Mouse (Mus musculus) gastrocnemius, adult 8-10 months (tissue): Measurements from ENCODE around the gene Rad51. TPM values are rescaled to one million over a fixed set of nuclear protein-coding genes. Genes with fewer than 3 reads are reported as not detected.

Source experiments
- DNase-seq, 2 experiments: peaks; one replicate each; pipeline ENCODE4 v3.0.0; 2022; ENCODE audit warnings: low spot score in 2 of 2
- total RNA-seq, 4 experiments: library from RNA; stranded (reverse); gene quantifications; 2 replicates each; pipeline ENCODE4 v1.2.4; 2022

Rad51 gene
- total RNA-seq, 4 experiments from 2014 or later: 0.74 to 1.8 (median 1.2) TPM

- no peak for DNase-seq
Observed at GRCm38 (mm10) chr2:119163999-119164398, 51.4 kb downstream of the Rad51 start.

GRCm38 (mm10) chr2:119165401-119165800, 52.8 kb downstream of the Rad51 start:
- DNase-seq: no peak

DNA sequence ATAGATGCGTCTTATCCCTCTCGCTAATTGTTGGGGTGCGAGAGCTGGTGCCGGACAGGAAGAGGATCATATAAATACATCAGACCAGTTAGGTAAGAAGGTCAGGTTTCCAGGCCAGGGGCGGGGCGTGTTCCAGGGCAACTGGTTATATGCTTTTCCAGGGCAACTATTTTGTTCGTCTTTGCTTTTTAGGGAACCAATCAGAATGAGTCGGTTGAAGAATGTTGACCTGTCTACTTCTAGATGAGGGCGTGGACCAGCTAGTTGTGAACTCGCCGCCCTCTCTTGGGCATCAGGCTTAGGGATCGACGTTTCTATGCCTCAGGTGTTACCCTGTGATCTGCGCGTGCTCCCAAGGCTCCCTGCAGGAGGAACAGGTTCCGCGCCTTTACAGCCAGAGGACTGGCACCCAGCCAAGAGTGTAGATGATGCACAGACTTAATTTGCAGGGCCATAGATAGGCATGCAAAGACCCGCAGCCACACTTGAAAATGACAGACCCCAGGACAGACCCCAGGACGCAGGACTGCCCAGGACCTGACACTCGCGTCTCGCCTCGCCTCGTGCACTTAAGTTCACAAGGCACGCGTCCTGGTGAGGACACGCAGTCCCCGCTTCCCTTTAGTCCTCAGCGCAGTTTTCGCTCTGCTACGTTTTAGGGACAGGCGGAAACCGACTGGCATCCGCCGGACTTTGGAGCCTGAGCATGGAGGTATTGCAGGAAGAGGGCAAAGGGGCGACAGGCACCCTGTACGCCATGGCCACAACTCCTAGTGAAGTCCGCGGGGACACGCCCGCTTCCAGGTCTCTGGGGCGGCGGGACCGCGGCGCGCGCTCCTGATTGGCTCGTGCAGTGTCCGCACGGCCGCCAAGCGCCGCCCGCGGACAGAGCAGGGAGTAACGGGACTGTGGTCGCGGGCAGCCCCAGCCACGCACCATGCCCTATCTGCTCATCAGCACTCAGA, 54.6 kb downstream of the Rad51 start, which contains the start of gene Gchfr:
TSS of gene Gchfr (plus strand) at position 873 of the 965 bp plus-strand sequence.
- peak; percentile 20 to 34 for DNase-seq

- DNase-seq: no peak
Observed at GRCm38 (mm10) chr2:119167866-119168256, 55.3 kb downstream of the Rad51 start.

- DNase-seq: no peak
Observed at GRCm38 (mm10) chr2:119170282-119170681, 57.7 kb downstream of the Rad51 start.

- DNase-seq: no peak
Observed at GRCm38 (mm10) chr2:119171574-119171973, 59.0 kb downstream of the Rad51 start.

- no peak for DNase-seq
Observed at GRCm38 (mm10) chr2:119172446-119172845, 59.9 kb downstream of the Rad51 start.

DNA sequence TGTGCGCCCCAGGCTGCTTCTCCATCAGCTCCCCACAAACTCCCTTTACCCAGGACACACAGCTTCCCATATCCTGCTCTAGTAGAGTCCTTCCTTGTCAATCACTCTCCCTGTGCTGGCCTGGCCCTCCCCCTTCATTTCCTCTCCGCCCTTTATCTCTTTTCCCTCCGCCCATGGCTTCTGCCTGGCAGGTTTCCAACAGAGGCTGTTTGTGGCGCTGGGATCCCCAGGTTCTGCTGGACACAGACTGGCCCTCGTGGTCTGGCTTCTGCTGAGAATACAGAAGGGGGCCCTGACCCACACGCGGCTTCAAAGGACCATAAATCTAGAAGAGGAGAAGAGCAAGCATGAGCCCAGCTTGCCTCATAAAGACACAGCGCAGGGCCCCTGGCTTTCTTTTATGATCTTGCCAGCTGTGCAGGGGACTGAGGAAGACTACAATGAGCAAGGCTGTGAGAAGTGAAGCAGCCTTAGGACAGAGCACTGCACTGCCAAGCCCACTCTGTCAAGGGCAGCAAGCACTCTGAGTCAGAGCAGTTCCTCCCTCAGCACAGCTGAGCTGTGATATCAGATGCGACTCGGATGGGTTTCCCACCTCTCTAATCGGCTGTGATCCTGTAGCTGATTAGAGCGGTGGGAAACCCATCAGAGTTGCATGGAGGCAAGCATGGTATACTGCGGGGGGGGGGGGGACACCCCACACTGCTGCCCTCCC, 60.4 kb downstream of the Rad51 start:
- peak in 1 of 2 experiments; percentile 21 for DNase-seq

DNA sequence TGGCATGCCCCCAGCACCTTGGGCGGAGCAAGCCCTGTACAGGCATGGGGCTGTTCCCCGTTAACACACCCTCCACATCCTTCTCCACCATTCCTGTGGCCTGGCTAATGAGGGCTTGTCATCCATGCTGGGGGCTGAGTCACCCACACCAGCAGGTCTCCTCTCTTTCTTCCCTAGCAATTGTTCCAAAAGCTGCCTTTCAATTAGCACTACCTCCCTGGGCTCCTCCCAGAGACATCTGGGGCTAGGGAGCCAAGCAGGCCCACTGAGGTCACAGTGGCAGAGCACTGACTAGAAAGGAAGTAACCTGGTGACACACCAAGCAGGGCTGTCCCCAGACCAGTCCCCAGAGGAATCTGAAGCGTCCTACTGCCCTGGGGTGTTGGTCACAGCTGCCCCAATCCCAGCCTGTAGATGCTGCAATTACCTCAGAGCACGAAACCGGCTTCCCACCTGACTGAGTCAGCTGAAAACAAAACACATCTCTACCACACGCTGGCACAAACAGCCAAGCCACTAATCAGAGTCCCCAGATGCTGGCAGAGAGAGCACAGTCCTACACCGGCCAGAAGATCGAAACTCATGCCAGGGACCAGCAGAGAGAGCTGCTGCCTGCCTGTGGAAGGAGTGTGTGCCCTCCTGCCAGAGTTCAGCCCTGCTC, 61.5 kb downstream of the Rad51 start, which contains the start of gene Gm14137:
TSS of gene Gm14137 (plus strand) at position 519 of the 661 bp plus-strand sequence.
- DNase-seq: no peak

DNA sequence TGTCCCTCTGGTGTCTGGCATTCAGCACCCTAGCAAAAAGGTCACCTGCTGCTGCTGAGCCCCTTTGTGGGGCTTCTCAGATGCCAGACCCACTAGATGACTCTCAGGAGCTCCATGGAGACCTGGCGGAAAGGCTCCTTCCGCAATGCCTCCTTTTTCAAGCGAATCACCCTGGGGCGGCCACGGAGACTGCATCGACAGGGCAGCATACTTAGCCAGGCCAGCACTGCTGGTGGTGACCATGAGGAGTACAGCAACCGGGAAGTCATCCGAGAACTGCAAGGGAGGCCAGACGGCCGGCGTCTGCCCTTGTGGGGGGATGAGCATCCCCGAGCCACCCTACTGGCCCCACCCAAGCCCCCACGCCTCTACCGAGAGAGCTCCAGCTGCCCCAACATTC, 62.3 kb downstream of the Rad51 start:
- DNase-seq: no peak

GRCm38 (mm10) chr2:119175614-119176013, 63.0 kb downstream of the Rad51 start:
- DNase-seq: no peak

DNA sequence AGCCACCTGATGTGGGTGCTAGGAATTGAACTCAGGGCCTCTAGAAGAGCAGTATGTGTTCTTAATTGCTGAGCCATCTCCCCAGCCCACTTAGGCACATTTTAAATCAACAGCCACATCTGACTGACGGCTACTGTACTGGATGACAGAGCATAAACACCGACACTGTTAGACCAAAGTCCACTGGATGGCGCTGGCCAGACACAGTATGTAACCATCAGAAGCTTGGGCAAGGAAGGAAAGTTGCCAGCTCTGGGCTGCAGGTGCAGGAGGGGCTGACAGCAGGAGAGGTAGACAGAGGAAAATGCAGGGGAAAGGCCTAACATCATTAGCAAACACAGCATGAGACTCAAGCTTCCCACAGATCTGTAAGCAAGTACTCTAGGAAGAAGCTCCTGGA, 64.2 kb downstream of the Rad51 start:
- DNase-seq: no peak

- DNase-seq: no peak
Observed at GRCm38 (mm10) chr2:119177384-119177939, 64.9 kb downstream of the Rad51 start.

GRCm38 (mm10) chr2:119182914-119183313, 70.3 kb downstream of the Rad51 start:
- DNase-seq: no peak

DNA sequence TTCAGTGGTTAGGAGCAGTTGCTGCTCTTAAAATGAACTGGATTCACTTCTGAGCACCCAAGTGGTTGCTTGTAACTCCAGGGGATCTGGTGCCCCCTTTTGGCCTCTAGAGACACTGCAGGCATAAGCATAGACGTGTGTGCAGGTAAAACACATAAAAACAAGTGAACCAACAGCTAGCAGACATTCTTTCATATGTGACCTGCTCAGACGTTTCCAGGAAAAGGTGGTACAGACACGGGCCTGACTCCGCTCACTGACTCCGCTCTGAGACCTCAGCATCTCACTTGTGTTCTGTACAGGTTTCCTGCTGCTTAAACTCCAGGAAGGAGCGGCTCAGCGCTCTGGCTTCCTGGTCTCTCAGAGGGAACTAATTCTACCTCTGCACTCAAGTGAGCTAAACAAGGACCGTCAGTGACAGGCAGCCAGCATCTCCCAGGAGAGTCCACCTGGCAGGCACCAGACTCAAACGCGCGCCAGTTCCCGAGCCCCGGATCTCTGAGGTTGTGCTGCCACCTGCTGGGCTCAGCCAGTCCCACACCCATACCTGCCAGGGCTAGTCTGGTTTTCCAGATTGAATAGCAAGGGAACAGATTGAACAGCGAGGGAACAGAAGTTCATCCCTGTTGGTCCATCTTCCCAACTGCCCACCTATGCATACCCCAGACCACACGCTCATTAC, 76.6 kb downstream of the Rad51 start:
- peak; percentile 75 to 80 for DNase-seq

DNA sequence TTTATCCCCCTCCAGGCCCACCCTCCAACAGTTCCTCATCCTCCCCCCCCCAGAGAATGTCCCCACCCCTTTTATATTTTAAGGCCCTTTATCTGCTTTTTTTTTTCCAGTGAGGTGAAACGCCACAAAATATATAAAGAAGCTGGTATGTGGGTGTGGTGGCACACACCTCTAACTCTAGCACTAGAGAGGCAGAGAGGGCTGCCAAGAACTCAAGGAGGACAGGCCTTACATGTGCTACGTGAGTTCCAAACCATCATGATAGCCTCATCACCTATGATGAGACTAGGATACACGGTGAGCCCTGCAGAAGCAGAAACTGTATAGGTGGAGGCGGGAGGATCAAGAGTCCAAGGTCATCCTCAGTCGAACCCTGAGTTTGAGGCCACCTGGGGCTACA, 78.4 kb downstream of the Rad51 start:
- no peak for DNase-seq

DNA sequence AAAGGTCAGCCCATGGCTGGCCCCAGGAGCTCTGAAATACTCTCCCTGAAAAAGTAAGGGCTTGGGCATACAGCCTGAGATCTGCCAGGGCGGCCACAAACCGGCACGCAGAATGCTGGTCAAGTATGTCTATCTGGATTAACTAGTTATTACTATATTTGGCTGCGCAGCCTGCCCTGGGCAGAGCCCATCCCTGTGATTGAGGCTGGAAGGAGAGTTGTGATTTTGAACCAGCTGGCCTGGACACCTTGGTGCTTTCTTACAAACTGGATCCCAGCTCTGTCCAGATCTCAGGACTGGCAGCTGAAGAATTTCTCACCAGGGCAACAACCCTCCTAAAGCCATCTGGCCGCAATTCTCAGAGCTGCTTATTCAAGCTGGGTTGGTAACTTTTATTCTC, 81.5 kb downstream of the Rad51 start:
- peak; percentile 27 to 68 for DNase-seq

DNA sequence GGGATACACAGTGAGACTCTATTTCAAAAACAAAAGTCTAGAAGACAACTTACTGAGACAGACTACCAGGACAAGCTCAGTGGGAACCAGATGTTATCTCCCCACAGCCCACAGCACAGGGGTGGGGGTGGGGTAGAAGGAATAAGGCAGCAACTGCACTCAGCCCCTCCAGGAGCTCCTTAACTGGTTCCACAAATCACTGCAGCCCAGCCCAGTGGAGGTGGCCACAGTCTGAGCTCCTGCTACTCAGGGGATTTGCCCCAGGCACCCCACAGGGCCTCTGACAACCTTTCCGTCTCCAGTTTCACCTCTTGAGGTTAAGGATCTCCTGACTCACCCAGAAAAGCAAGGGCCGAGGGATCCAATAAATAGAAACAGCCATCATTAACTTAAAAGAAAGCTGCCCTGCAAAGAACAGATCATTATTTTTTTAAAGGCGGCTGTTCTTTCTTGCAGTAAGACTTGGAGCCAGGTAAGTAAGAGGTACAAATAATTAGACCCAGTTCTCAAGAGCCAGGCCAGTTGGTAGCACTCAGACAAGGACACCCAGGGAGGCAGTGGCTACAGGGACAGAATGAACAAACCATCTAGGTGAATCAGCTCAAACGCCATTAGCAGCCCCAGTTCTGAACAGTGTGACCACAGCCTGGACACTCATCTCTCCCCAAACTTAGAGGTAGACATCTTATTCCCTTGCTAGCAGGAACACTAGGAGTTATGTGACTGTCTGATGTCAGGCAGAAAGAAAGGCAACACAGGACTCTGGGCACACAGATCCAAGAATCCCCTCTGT, 83.9 kb downstream of the Rad51 start:
- DNase-seq: no peak
